Comparison of ENCODE assay signal across 18 mouse cellular contexts in the genomic region with DNA sequence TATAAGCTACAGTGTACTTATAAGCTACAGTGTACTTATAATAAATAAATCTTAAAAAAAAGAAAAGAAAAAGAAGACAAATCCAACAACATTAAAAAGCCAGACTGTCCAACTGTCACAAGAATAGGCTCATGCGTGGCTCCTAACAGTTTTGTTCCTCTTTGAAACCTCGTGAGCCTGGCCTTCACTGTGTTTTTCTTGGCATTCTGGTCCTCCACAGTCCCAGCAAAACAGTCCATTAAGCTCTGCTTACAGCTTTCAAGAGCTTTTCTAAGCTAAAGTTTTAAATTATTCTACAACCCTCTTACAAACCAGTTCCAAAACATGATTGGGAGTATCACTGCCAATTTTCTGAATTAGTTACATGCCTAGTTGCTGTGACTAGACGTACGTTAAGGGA.
"Had no signal": no experiment of that assay in that cellular context is flagged by ENCODE, and none has a peak within 500 bp of the region (broad histone marks: within the 10 kb centered on the region; RNA-seq: fewer than 3 reads in every experiment).

No protein-coding gene starts in this region.

- H3K4me2 ChIP-seq: limb, embryonic 12.5 days; limb, embryonic 15.5 days; liver, embryonic 11.5 days; lung, embryonic 14.5 days; midbrain, embryonic 13.5 days; neural tube, embryonic 13.5 days had no signal

- H3K4me3 ChIP-seq: limb, embryonic 12.5 days; limb, embryonic 15.5 days; megakaryocyte, embryonic 14.5 days; midbrain, embryonic 10.5 days; midbrain, embryonic 13.5 days; myocyte; neural tube, embryonic 13.5 days had no signal

- H3K27me3 ChIP-seq: limb, embryonic 15.5 days; neural tube, embryonic 13.5 days had no signal

- H3K27ac ChIP-seq: limb, embryonic 12.5 days; limb, embryonic 15.5 days; liver, embryonic 14.5 days; macrophage; midbrain, embryonic 10.5 days; midbrain, embryonic 13.5 days; neural tube, embryonic 13.5 days had no signal

- DNase-seq: kidney, postnatal 14 days; left cerebral cortex, postnatal 4 days; liver, postnatal 0 days; lung, embryonic 14.5 days; thymus, adult 18-20 months; thymus, postnatal 36 days had no signal

- H3K4me1 ChIP-seq: limb, embryonic 12.5 days; limb, embryonic 15.5 days; midbrain, embryonic 10.5 days; midbrain, embryonic 13.5 days; neural tube, embryonic 13.5 days had no signal

- ATAC-seq: liver, postnatal 0 days; lung, postnatal 0 days; midbrain, embryonic 13.5 days; midbrain, embryonic 16.5 days had no signal

- H3K9ac ChIP-seq: limb, embryonic 12.5 days; limb, embryonic 15.5 days; liver, embryonic 14.5 days; liver, postnatal 0 days; lung, embryonic 14.5 days; midbrain, embryonic 13.5 days; neural tube, embryonic 13.5 days had no signal

- H3K9me3 ChIP-seq: limb, embryonic 12.5 days; limb, embryonic 15.5 days; midbrain, embryonic 13.5 days; neural tube, embryonic 13.5 days had no signal
